Mouse (Mus musculus) left cerebral cortex, adult 2 months (tissue): ENCODE results near the gene Gabrb2. TPM values are rescaled to one million over a fixed set of nuclear protein-coding genes. Genes with fewer than 3 reads are reported as not detected.

Experiments
- DNase-seq, 2 experiments: peaks; one replicate each; pipeline ENCODE4 v3.0.0; 2021 to 2022; ENCODE audit warnings: low spot score in 2 of 2, mixed read lengths in 1 of 2; ENCODE audit errors: extremely low spot score in 1 of 2
- H3K27ac ChIP-seq: fragments of 200-600 bp; 2 replicates; pipeline ENCODE4 v1.8.1; 2022
- H3K4me3 ChIP-seq: fragments of 200-600 bp; 2 replicates; pipeline ENCODE4 v1.8.1; 2022
- CTCF ChIP-seq: fragments of 200-600 bp; IDR thresholded peaks from 2 replicates; pipeline ENCODE4 v1.8.1; 2022; ENCODE audit warnings: antibody characterized with exemption, mild to moderate bottlenecking, moderate library complexity
- intact Hi-C: fragments of 180-260 bp; cut with DNase I; formaldehyde crosslinking; loops from one replicate; pipeline ENCODE4 v1.15.1; 2025
- total RNA-seq, 2 experiments: library from RNA; stranded (reverse); gene quantifications; 2 replicates each; pipeline ENCODE4 v1.2.3; 2021

The Gabrb2 gene
- total RNA-seq, 2 experiments from 2014 or later: 185 to 192 TPM

GRCm38 (mm10) chr11:42443641-42444040 lies 24.1 kb downstream of the Gabrb2 start:
- intact Hi-C loops: no loop called here
- no peak for DNase-seq
- Histone ChIP-seq H3K27ac (no peak overlapping the region), H3K4me3 (no peak overlapping the region)
- TF ChIP-seq CTCF: no peak

GRCm38 (mm10) chr11:42448929-42449328 lies 29.4 kb downstream of the Gabrb2 start:
- Histone ChIP-seq H3K27ac (no peak overlapping the region), H3K4me3 (no peak overlapping the region)
- no peak for TF ChIP-seq CTCF
- no peak for DNase-seq
- intact Hi-C loops: loop anchor here (5.0 kb wide), 1 partner anchor 78 kb away; no protein-coding TSS in a partner anchor

- intact Hi-C loops: no loop called here
- TF ChIP-seq CTCF: no peak
- H3K27ac ChIP-seq: peak overlapping the region; percentile 77
- DNase-seq: no peak
- no peak overlapping the region for H3K4me3 ChIP-seq
Measured at GRCm38 (mm10) chr11:42464136-42464535, 44.6 kb downstream of the Gabrb2 start.

- intact Hi-C loops: no loop called here
- no peak for DNase-seq
- Histone ChIP-seq H3K4me3 (no peak overlapping the region), H3K27ac (peak overlapping the region; percentile 62)
- no peak for TF ChIP-seq CTCF
Measured at GRCm38 (mm10) chr11:42468381-42468780, 48.8 kb downstream of the Gabrb2 start.

- Histone ChIP-seq H3K4me3 (no peak overlapping the region), H3K27ac (no peak overlapping the region)
- no peak for DNase-seq
- intact Hi-C loops: no loop called here
- no peak for TF ChIP-seq CTCF
Measured at GRCm38 (mm10) chr11:42474523-42474922, 55.0 kb downstream of the Gabrb2 start.

GRCm38 (mm10) chr11:42487625-42488024 lies 68.1 kb downstream of the Gabrb2 start:
- intact Hi-C loops: no loop called here
- TF ChIP-seq CTCF: no peak
- Histone ChIP-seq H3K4me3 (no peak overlapping the region), H3K27ac (no peak overlapping the region)
- no peak for DNase-seq

GRCm38 (mm10) chr11:42501166-42501565 lies 81.6 kb downstream of the Gabrb2 start:
- H3K4me3 ChIP-seq: no peak overlapping the region
- intact Hi-C loops: no loop called here
- H3K27ac ChIP-seq: no peak overlapping the region
- TF ChIP-seq CTCF: no peak
- DNase-seq: no peak

- Histone ChIP-seq H3K4me3 (no peak overlapping the region), H3K27ac (0 out of 2 replicates have a peak overlapping the region, but pooled peaks have one; percentile 17)
- no peak for TF ChIP-seq CTCF
- intact Hi-C loops: no loop called here
- DNase-seq: no peak
Measured at GRCm38 (mm10) chr11:42505436-42505835, 85.9 kb downstream of the Gabrb2 start.

GRCm38 (mm10) chr11:42505911-42506310 lies 86.4 kb downstream of the Gabrb2 start:
- intact Hi-C loops: no loop called here
- Histone ChIP-seq H3K4me3 (no peak overlapping the region), H3K27ac (0 out of 2 replicates have a peak overlapping the region, but pooled peaks have one; percentile 17)
- DNase-seq: no peak
- no peak for TF ChIP-seq CTCF

- Histone ChIP-seq H3K27ac (peak overlapping the region; percentile 53), H3K4me3 (no peak overlapping the region)
- intact Hi-C loops: loop anchor here (10.0 kb wide), 4 partner anchors 97 to 1737 kb away; partner anchors contain the start of gene Gabra1
- TF ChIP-seq CTCF: no peak
- no peak for DNase-seq
Measured at GRCm38 (mm10) chr11:42521960-42522359, 102.4 kb downstream of the Gabrb2 start.

- Histone ChIP-seq H3K27ac (peak overlapping the region; percentile 66), H3K4me3 (no peak overlapping the region)
- DNase-seq: peak in 1 of 2 experiments; percentile 11
- no peak for TF ChIP-seq CTCF
- intact Hi-C loops: loop anchor here (5.0 to 10.0 kb wide), 6 partner anchors 79 to 1744 kb away; partner anchors contain the start of gene Gabra1
Measured at GRCm38 (mm10) chr11:42528226-42528881, 108.8 kb downstream of the Gabrb2 start.

GRCm38 (mm10) chr11:42532577-42532976 lies 113.0 kb downstream of the Gabrb2 start:
- DNase-seq: no peak
- no peak for TF ChIP-seq CTCF
- Histone ChIP-seq H3K4me3 (no peak overlapping the region), H3K27ac (peak overlapping the region; percentile 71; the same call in 1 of the 2 replicates)
- intact Hi-C loops: no loop called here

- Histone ChIP-seq H3K27ac (peak overlapping the region; percentile 83), H3K4me3 (no peak overlapping the region)
- peak; percentile 20 to 25 for DNase-seq
- no peak for TF ChIP-seq CTCF
- intact Hi-C loops: loop anchor here (5.0 kb wide), 1 partner anchor 37 kb away; no protein-coding TSS in a partner anchor
Measured at GRCm38 (mm10) chr11:42535286-42535685, 115.7 kb downstream of the Gabrb2 start.
